Mouse (Mus musculus) kidney, adult 2 months (tissue): Measurements from ENCODE around the gene Abhd14a.

ENCODE experiments used
- CTCF ChIP-seq: fragments of 200-500 bp; conservative IDR thresholded peaks from 2 replicates; pipeline ENCODE4 v1.5.1; 2011; ENCODE audit warnings: low read depth, mild to moderate bottlenecking, control low read depth, low read length, moderate library complexity, mixed read lengths; ENCODE audit not compliant: insufficient read depth, insufficient read length
- POLR2A ChIP-seq: fragments of 200-500 bp; IDR thresholded peaks from one replicate; pipeline ENCODE4 v1.6.1; 2011; ENCODE audit warnings: low read depth, low read length, control low read depth

DNA sequence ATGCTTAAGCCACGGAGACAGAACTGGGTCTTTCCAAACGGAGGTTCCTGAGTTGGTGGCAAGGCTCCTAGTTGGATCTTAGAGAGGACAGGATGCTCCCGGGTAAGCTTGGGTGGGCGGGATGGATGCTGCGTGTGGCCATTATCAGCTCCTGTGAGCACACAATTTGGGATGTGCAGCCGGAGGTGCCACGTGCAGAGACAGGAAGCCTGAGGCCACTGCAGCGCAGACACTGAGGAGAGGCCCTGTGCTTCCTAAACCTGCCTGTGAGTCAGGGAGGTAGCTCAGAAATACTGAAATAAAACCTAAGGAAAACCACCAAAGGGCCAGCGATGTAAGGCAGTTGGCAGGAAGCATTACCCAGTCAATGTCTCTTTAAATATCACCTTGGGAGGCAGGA is 22.3 kb upstream of the Abhd14a start:
- TF ChIP-seq CTCF, result no peak
- no peak for TF ChIP-seq POLR2A
